In genomic region chr3:101711594-101712171, GRCm38 (mm10) we compare ENCODE assay signal across 9 mouse cellular contexts.
DNase-seq lines count a peak whose midpoint lies in the region; ATAC-seq and TF ChIP-seq lines count a peak whose summit lies in the region.
"Had no signal": no experiment of that assay in that cellular context is flagged by ENCODE, and none has a peak within 500 bp of the region (broad histone marks: within the 10 kb centered on the region; RNA-seq: fewer than 3 reads in every experiment).

No protein-coding gene starts in this region.

- TF ChIP-seq EP300 in lung, postnatal 0 days (IDR thresholded peaks at IDR 0.05): no peak

- no peaks in the 10 kb centered on the region for H3K27me3 ChIP-seq in liver, embryonic 11.5 days (replicated peaks; ENCODE audit: control insufficient read depth, insufficient read depth, low read length)
- H3K27me3 ChIP-seq in forebrain, embryonic 16.5 days (replicated peaks; ENCODE audit: control insufficient read depth, insufficient read depth, low read length): no peaks in the 10 kb centered on the region
- H3K27me3 ChIP-seq in hindbrain, embryonic 11.5 days (ENCODE audit: control insufficient read depth, insufficient read depth, low read length): no peaks in the 10 kb centered on the region
- no peaks in the 10 kb centered on the region for H3K27me3 ChIP-seq in lung, postnatal 0 days (replicated peaks; ENCODE audit: insufficient read depth, low read length)
- H3K27me3 ChIP-seq in stomach, embryonic 15.5 days (replicated peaks): no peaks in the 10 kb centered on the region
- H3K27me3 ChIP-seq: hindbrain, embryonic 15.5 days had no signal

- no peak overlapping the region for H3K9ac ChIP-seq in liver, embryonic 11.5 days (ENCODE audit: low read depth, low read length)
- H3K9ac ChIP-seq in forebrain, embryonic 16.5 days (replicated peaks; ENCODE audit: low read depth, low read length): no peak overlapping the region; the same call in 1 of the 2 replicates
- no peak overlapping the region; the same call in 1 of the 2 replicates for H3K9ac ChIP-seq in hindbrain, embryonic 11.5 days (ENCODE audit: low read depth, low read length)
- no peak overlapping the region for H3K9ac ChIP-seq in lung, postnatal 0 days (replicated peaks; ENCODE audit: low read depth)
- H3K9ac ChIP-seq in stomach, embryonic 15.5 days: peak overlapping the region; percentile 30; the same call in 1 of the 2 replicates
- H3K9ac ChIP-seq: hindbrain, embryonic 15.5 days had no signal

- H3K4me1 ChIP-seq in liver, embryonic 11.5 days (replicated peaks; ENCODE audit: control insufficient read depth, insufficient read depth, low read length): peaks cover 15% of the 10 kb centered on the region
- H3K4me1 ChIP-seq in forebrain, embryonic 16.5 days (replicated peaks; ENCODE audit: control insufficient read depth, insufficient read depth, low read length): peaks cover 18% of the 10 kb centered on the region
- H3K4me1 ChIP-seq in hindbrain, embryonic 11.5 days (replicated peaks; ENCODE audit: control insufficient read depth, insufficient read depth, low read length): 0 out of 2 replicates have a peak, but pooled peaks cover 2% of the 10 kb centered on the region
- H3K4me1 ChIP-seq in lung, postnatal 0 days (ENCODE audit: insufficient read depth, low read depth, low read length): 0 out of 2 replicates have a peak, but pooled peaks cover 10% of the 10 kb centered on the region
- peaks cover 22% of the 10 kb centered on the region for H3K4me1 ChIP-seq in stomach, embryonic 15.5 days

- no peak overlapping the region for H3K4me2 ChIP-seq in liver, embryonic 11.5 days
- no peak overlapping the region for H3K4me2 ChIP-seq in forebrain, embryonic 16.5 days (ENCODE audit: low read length)
- H3K4me2 ChIP-seq in hindbrain, embryonic 11.5 days (replicated peaks; ENCODE audit: low read depth, low read length): no peak overlapping the region
- no peak overlapping the region for H3K4me2 ChIP-seq in lung, postnatal 0 days (replicated peaks; ENCODE audit: low read depth, low read length)
- 0 out of 2 replicates have a peak overlapping the region, but pooled peaks have one; percentile 2 for H3K4me2 ChIP-seq in stomach, embryonic 15.5 days
- H3K4me2 ChIP-seq: hindbrain, embryonic 15.5 days had no signal

- no peak overlapping the region for H3K4me3 ChIP-seq in liver, embryonic 11.5 days (ENCODE audit: low read depth, low read length)
- no peak overlapping the region for H3K4me3 ChIP-seq in forebrain, embryonic 16.5 days (replicated peaks; ENCODE audit: low read length)
- no peak overlapping the region for H3K4me3 ChIP-seq in hindbrain, embryonic 11.5 days (ENCODE audit: low read depth, low read length)
- no peak overlapping the region for H3K4me3 ChIP-seq in lung, postnatal 0 days (ENCODE audit: low read depth, low read length)
- no peak overlapping the region for H3K4me3 ChIP-seq in stomach, embryonic 15.5 days (replicated peaks)
- H3K4me3 ChIP-seq: hindbrain, embryonic 15.5 days had no signal

- H3K27ac ChIP-seq in liver, embryonic 11.5 days (ENCODE audit: low read depth, low read length): no peak overlapping the region
- no peak overlapping the region for H3K27ac ChIP-seq in forebrain, embryonic 16.5 days (ENCODE audit: low read length)
- H3K27ac ChIP-seq in hindbrain, embryonic 11.5 days (ENCODE audit: low read depth, low read length): 0 out of 2 replicates have a peak overlapping the region, but pooled peaks have one; percentile 42
- no peak overlapping the region for H3K27ac ChIP-seq in lung, postnatal 0 days (ENCODE audit: low read length)
- peak overlapping the region; percentile 77 for H3K27ac ChIP-seq in stomach, embryonic 15.5 days
- H3K27ac ChIP-seq: hindbrain, embryonic 15.5 days had no signal

- 20% methylated on average over 11 of the region's 11 CpGs for WGBS in liver, embryonic 11.5 days
- 11% methylated on average over 11 of the region's 11 CpGs for WGBS in forebrain, embryonic 16.5 days
- 23% methylated on average over 11 of the region's 11 CpGs for WGBS in hindbrain, embryonic 11.5 days
- WGBS in lung, postnatal 0 days: 28% methylated on average over 11 of the region's 11 CpGs
- 15% methylated on average over 11 of the region's 11 CpGs for WGBS in stomach, embryonic 15.5 days

- no peak for ATAC-seq in liver, embryonic 11.5 days (replicated peaks; ENCODE audit: low FRiP score)
- ATAC-seq in forebrain, embryonic 16.5 days: peak; percentile 38
- peak; percentile 49; the same call in 1 of the 2 replicates for ATAC-seq in hindbrain, embryonic 11.5 days (ENCODE audit: low FRiP score)
- ATAC-seq in lung, postnatal 0 days: peak; percentile 72
- peak; percentile 61 for ATAC-seq in stomach, embryonic 15.5 days (ENCODE audit: insufficient read depth, low FRiP score, low read depth)

- no peaks in the 10 kb centered on the region for H3K9me3 ChIP-seq in liver, embryonic 11.5 days (ENCODE audit: control insufficient read depth, low read length)
- H3K9me3 ChIP-seq in forebrain, embryonic 16.5 days (ENCODE audit: control insufficient read depth, low read length): no peaks in the 10 kb centered on the region
- no peaks in the 10 kb centered on the region for H3K9me3 ChIP-seq in hindbrain, embryonic 11.5 days (ENCODE audit: control insufficient read depth, low read length)
- H3K9me3 ChIP-seq in lung, postnatal 0 days (ENCODE audit: low read length): no peaks in the 10 kb centered on the region
- no peaks in the 10 kb centered on the region for H3K9me3 ChIP-seq in stomach, embryonic 15.5 days
- H3K9me3 ChIP-seq: hindbrain, embryonic 15.5 days had no signal

- H3K36me3 ChIP-seq in liver, embryonic 11.5 days (ENCODE audit: control insufficient read depth, insufficient read depth, low read length): no peaks in the 10 kb centered on the region
- no peaks in the 10 kb centered on the region for H3K36me3 ChIP-seq in forebrain, embryonic 16.5 days (ENCODE audit: control insufficient read depth, insufficient read depth)
- H3K36me3 ChIP-seq in hindbrain, embryonic 11.5 days (ENCODE audit: control insufficient read depth, insufficient read depth, low read length): no peaks in the 10 kb centered on the region
- H3K36me3 ChIP-seq in lung, postnatal 0 days (ENCODE audit: insufficient read depth, low read length): no peaks in the 10 kb centered on the region
- H3K36me3 ChIP-seq in stomach, embryonic 15.5 days: no peaks in the 10 kb centered on the region
- H3K36me3 ChIP-seq: hindbrain, embryonic 15.5 days had no signal

- peak; percentile 30 for DNase-seq in liver
- DNase-seq in liver, embryonic 11.5 days (ENCODE audit: low spot score): no peak
- DNase-seq in hindbrain, embryonic 11.5 days (ENCODE audit: low spot score): peak; percentile 35
- peak; percentile 85 for DNase-seq in lung, postnatal 0 days (ENCODE audit: low spot score)
- DNase-seq in spleen, postnatal 14 days (ENCODE audit: low spot score in 2 of 2): no peak
- DNase-seq in adrenal gland, postnatal 4 days (ENCODE audit: low spot score in 2 of 2): no peak

- no peak for TF ChIP-seq CTCF in lung, postnatal 0 days (IDR thresholded peaks at IDR 0.05)

Comparison
In these comparisons a context has a peak if more than half of its experiments do, and no peak if none do; other contexts are left out.
1. DNase-seq: peak in liver (single experiment), hindbrain, embryonic 11.5 days (single experiment) and lung, postnatal 0 days (single experiment); none in liver, embryonic 11.5 days (single experiment), spleen, postnatal 14 days (0 of 2) and adrenal gland, postnatal 4 days (0 of 2).
2. H3K27ac ChIP-seq: peak in hindbrain, embryonic 11.5 days (single experiment) and stomach, embryonic 15.5 days (single experiment); none in liver, embryonic 11.5 days (single experiment), forebrain, embryonic 16.5 days (single experiment) and lung, postnatal 0 days (single experiment).